Mouse (Mus musculus) liver, adult 2 months (tissue): ENCODE data around the gene Nr4a3.

Source experiments
- CTCF ChIP-seq: fragments of 200-500 bp; IDR thresholded peaks from 2 replicates; pipeline ENCODE4 v1.5.1; 2011; ENCODE audit warnings: low read depth, low read length, control low read depth
- POLR2A ChIP-seq: fragments of 200-500 bp; IDR thresholded peaks from 2 replicates; pipeline ENCODE4 v1.6.1; 2011; ENCODE audit warnings: low read length, control low read depth; ENCODE audit not compliant: insufficient read depth; ENCODE audit errors: extremely low read depth

- no peak for TF ChIP-seq CTCF
- TF ChIP-seq POLR2A = no peak
Measured at GRCm38 (mm10) chr4:48034287-48034686, 10.7 kb upstream of the Nr4a3 start.
